Mouse (Mus musculus) spleen, embryonic (tissue): Measurements from ENCODE around the gene Dio3.

Experiments used
- CTCF ChIA-PET: fragments of 350-600 bp; sonication (Branson Sonifier 250); formaldehyde crosslinking; loops from one replicate; lab custom pipeline; 2022; lab: Charles Lee

Dio3 gene

DNA sequence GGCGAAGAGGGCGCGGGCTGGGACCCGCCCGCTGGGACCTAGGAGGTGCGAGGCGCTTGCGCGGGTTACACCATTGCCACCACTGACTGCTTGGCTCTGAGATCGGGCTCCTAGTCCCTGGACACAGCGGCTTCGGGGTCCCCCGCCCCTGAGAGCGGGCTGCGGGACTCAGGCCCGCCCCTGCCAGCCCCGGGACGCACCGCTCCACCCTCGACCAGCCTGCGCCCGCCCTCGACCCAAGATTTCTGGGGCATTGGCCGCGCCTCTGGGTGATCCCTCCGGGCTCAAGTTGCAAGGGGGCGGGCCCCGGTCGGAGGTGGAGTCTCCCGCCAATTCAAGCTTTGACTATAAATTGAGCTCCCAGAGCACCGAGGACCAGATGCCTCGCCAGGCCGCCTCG is at the start of gene Dio3:
Dio3 (plus strand) TSS at position 216 of the 400 bp plus-strand sequence.
- CTCF ChIA-PET, result no interaction called here

DNA sequence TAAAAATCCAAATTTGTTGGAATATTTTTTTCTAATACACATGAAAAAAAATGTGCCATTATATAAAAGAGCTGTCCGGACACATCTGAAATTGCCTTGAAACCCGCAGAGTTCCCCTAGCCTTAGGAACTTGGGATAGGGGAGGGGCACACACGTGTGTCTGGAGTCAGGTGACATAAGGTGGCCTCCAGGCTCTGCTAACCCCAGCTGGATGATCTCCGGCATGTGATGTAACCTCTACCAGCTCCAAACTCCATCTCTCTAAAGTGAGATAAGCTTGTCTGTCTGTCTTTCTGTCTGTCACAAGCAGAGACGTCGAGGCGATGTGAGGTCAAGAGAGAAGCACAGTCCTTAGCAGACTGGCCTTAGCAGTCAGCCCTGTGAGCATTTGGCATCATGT is 48.6 kb upstream of the Dio3 start:
- CTCF ChIA-PET, result no interaction called here

DNA sequence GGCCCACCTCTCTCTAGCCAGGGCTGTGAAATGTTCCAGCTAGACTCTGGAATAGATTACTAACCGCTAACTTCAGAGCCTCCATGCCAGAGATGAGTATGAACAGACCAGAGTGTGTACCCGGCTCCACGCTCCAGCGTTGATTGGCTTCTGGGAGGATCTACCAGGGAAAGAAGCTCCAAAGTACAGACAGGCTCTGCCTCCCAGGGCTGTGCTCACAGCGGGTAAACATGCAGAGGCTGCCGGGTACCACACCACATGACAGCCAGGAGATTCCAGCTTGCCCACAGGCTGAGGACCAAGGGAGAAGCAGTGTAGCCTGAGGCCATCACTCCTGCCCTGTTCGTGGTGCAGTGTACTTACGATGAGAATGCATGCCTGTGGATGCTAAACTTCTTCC is 48.1 kb upstream of the Dio3 start:
- CTCF ChIA-PET, result no interaction called here

DNA sequence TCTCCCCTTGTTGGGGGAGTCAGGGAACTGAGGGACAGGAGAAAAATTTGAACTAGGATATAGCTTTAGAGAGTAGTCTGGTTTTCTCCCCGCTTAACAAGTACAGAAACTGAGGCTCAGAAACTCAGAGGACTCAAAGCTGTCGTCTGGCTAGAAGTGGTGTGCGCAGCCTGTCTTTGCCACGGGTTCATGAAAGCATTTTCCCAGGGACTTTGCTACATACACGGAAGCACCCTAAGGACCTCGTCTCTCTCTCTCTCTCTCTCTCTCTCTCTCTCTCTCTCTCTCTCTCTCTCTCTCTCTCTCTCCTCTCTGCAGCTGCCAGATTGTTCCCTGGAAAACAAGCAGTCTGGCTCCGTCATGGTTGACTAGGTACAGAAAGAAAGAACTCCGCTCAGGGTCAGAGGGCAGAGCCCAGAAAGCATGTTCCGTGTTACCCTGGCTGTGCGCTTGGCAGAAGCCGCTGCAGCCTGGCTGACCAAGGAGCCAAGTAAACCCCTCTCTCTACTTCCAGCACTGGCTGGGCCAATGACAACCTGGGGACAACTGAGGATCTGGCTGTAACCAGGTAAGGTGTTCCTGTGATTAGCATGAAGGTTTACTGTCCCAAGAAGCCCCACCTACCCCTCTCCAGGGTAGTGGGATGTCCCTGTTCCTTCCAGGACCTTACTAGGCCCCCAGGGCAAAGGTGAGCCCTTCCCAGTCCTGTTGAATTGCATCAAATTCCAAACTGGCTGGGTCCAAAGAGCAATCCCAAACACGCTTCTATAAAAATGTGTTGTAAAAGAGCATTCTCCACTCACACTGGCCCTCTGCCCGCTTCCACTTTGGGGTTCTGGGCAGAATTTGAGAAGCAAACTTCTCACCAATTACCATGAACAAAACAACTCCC is 46.9 kb upstream of the Dio3 start:
- CTCF ChIA-PET, result no interaction called here

DNA sequence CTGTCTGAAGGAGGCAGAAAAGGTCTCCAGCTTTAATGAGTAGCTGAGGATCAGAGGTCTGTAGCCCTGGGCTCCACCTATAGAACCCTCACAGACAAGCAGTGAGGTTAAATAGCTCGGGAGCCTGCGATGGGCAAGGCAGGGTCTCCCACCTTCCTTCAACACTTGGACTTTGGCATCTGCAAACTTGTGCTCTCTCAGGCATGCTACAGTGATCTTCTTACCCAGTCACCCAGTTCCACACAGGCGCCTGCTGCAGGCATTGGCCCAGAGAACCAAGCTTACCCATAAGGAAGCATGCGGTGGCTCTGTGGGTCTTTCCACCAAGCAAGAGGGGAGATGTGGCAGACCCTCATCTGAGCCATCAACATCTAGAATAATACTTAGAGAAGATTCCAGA is 43.0 kb upstream of the Dio3 start:
- CTCF ChIA-PET, result no interaction called here

DNA sequence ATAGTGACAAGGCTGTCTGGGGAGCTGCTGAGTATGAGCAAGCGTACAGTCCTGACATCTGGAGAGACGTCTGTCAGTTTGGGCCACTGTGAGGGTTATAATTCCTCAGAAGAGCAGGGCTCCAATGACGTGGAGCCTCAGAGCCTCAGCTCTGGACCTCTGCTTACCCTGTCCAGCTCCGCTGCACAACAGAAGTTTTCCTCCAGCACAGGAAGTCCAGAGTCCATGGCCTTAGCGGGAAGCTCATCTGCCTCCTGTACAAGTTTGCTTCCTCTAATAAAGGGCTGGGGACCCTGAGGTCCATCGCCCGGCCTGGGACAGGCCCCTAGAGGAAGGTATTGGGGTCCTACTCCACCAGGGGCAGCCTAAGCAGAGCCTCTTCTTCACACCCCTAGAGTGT is 41.8 kb upstream of the Dio3 start:
- CTCF ChIA-PET, result no interaction called here

DNA sequence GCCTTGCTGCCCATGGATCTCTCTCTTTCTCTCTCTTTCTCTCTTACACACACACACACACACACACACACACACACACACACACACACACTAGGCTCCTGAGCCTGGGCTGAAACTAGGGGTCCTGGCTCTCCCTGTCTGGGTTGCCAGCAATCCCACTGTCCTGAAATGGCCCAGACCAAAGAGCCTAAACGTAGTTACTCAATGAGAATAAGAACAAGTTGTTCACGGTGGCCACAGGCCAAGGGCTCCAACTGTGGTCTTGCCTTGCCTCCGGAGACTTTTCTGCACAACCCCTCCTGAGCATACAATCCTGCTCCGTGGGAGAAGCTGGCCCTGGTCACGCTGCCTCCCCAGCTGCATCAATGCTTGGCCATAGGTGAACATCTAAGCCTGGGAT is 39.5 kb upstream of the Dio3 start:
- CTCF ChIA-PET, result no interaction called here

DNA sequence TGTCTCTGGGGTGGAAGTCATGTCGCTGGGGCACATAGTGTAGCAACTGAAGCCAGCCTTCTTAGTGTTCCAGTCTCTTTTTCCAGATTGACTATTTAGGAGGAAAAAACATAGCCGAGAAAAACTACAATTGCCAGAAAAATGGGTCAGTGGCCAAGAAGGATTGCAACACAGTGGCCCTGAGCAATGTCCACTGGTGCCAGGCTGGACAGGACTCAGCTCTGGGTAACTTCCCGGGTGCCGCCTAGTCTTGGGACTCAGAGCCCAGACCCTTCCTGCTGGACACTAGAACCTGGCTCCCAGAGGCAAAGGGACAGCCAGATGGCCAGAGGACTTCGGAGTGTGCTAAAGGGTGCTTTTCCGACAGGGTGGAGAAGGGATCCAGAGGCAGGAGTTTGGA is 34.3 kb upstream of the Dio3 start:
- CTCF ChIA-PET, result no interaction called here

DNA sequence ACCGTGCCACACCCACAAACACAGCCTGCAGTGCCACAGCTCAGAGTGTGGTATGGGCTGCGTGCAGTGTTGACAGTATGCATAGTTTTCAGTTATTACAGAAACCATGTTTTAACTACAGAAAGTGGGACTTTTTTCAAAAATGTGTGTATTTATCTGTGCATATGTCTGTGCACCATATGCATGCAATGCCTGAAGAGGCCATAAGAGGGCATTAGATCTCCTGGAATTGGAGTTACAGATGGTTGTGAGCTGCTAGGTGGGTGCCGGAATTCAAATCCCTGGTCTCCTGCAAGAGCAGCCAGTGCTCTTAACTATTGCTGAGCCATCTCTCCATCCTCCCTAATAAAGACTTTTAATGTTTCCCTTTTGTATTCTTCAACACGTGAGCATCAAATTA is 33.4 kb upstream of the Dio3 start:
- CTCF ChIA-PET, result no interaction called here

DNA sequence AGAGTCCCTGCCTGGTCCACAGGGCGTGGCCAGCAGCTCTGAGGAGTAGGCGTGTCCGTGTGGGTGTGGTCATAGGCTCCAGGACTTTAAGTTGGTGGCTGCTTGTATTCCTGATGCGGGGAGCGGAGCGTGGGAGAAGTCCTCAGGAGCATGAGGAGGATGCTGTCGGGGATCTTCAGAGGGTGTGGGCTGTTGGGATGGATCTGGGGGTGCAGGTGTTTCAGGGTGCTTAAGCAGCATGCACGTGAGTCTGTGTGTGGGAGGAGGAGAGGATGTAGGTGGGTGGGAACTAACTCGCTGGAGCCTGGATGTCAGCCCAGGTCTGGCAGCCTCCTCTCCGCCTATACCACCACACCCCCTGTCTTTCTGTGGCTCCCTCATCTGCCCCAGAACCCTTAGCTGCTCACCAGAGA is 26.7 kb upstream of the Dio3 start:
- CTCF ChIA-PET, result no interaction called here

DNA sequence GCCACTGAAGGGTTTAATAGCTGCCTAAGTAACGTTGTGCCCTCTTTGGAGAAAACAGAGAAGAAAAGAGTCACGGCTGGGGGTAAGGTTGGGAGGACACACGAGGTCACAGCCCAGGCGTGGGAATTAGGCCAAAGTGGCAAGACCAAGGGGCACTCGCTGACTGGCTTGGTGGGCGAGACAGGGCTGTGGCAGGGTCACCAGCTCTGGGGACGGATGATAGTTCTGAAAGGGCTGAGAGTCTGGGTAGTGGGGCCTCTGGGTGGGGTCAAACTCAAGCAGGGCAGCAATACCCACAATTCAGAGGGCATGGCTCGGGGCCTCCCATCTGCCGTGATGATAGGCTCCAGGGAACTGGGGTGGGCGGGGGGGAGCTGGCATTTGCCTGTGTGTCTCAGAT is 23.1 kb upstream of the Dio3 start:
- CTCF ChIA-PET, result no interaction called here

DNA sequence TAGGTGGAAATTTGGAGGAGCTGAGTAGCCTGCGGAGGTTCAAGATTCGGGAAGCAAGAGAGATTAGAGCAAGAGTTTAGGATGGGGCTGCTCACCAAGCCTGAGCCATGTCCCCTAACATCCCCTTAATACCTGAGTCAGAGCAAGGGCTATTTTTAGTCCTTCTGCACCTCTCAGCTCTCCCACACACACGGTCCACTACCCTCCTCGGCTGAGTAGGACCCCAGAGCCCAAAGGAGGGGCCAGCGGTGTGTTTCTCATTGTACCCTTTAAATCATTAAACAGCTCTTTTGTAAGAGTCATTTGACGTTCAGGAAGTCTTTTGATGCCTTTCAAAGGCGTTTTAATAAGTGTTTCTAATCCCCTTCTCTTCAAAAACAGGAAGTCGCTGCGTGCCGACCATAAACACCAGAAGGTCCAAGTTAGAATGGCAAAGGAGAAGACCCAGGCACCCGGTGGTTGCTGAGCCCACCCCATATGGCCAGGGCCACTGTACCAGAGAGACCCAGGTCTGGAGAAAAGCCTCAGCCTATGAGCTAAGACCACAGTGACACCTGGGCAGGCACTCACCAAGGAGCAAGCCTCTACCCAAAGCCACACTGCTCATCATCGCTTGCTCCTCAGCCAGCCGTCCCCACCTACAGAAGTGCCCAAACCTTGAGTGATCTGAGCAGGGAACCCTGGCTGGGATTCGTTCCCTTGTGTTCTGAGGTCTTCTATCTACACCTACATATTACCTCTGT is 22.2 kb upstream of the Dio3 start:
- CTCF ChIA-PET, result no interaction called here

DNA sequence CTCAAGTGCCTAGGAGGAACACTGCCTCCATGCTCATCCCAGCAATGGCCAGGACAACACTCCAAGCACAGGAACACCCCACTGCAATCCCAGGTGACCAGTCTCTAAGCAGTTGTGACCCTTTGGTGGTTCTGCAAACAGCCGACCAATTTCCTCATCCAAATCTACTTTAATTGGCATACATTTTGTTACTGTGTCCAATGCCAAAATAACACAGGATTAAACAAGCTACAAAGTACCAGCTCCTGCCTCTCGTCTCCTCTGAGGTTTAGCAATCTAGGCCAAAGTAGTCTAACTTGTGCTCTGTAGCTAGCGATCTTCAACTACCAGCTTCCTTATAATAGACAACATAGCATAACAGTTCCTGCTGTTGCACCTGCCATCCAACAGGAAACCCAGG is 10.6 kb upstream of the Dio3 start:
- CTCF ChIA-PET, result no interaction called here

DNA sequence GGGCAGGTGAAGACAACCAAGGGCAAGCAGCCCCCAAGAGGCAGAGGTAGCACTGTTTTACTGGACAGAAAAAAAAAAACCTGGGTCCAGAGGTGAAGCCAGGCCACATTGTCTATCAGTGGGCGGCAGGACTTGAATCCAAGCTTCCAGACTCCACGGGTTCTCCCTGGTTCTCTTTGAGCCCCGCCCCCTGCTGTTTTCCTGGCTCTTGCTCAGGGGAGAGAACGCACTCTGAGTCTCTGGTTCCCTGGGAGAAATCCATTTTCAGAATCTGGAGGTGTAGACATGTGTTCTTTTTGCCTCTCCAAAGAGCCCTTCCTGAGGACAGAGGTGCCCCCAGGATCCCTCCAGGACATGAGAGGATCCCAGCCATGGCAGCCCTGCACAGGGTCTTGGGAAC is 9.2 kb upstream of the Dio3 start:
- CTCF ChIA-PET, result no interaction called here

DNA sequence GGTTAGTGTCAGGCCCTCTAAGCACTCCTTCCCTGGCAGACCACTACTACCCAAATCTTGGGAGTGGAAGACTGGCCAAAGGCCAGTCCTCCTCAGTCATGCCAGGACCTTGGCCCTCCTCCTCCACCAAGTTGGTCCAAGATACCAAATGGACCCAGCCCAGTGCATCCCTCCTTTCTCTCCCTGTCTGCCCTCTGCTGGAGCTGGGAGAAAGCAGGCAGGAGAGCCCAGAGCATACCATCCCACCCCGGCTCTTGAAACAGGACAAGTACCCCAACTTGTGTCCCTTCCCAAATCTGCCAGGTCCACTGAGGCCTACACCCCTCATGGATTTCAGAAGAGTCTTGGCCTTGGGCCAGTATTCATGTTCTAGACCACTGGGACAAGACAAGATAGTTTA is 2.8 kb upstream of the Dio3 start:
- CTCF ChIA-PET, result no interaction called here

DNA sequence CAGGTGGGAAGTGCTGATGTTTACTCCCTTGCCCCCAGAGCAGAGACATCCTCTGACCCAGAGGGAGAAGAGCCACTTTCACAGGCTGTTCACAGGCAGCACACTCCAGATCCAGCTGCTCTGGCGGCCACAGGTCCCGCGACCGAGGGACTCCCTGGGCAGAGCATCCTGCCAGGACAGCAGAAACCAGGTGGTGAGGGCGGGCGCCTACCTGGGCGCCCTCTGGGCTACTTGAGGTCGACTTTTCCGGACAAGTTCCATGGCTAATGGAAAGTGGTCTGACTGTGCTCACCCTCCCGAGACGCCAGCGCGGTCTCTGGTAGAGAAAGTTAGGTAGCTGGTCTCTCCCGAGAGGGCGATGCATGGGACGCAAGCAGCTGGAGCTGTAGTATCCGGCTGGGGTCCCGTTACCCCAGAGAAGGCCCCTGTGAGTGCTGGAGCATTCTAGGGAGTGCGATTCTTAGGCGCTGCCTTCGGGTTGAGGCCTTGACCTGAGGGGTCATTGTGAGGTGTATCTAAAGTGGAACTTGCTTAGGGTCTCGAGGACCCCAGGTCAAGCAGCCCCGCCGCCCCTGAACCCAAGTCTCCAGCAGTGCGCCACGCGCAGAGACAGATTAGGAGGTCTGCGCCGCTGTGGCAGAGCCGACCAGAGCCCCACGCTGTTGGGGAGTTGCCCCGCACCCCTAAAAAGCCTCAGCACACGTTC is 1.5 kb upstream of the Dio3 start:
- CTCF ChIA-PET, result no interaction called here

DNA sequence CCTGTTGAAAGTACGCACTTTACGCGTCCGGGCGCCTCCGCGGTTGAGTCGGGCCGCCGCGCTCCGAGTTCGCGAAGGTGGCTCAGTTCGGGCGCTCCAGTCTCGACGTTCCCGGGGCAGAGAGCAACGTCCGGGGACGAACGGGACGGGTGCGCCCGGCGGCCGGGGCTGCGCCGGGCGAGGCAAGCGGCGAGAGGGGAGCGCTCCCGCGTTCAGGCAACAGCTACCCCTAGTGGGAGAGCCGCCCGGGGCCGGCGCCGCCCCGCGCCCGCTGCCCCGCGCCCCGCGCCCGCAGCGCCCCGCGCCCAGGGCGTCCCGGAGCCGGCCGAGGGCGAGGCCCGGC is 932 bp upstream of the Dio3 start:
- CTCF ChIA-PET, result no interaction called here

DNA sequence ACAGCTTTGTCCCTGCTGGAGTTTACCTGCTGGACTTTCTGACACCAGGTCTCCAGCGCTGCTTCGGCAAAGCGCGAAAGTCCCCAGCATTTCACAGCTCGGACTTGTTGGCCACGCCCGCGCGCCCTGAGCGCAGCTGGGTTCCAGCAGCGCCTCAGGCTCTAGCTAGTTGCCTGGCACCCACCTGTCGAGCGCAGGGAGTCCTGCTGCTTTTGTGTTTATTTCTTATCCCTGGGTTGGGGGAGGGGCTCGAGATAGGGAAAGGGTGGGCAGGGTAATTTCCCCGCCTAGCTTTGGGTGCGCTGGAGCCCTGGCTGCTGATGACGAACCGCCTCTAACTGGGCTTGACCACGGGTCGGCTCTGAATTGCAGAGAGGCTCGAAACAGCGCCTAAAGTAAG is 1.5 kb downstream of the Dio3 start:
- CTCF ChIA-PET, result no interaction called here

DNA sequence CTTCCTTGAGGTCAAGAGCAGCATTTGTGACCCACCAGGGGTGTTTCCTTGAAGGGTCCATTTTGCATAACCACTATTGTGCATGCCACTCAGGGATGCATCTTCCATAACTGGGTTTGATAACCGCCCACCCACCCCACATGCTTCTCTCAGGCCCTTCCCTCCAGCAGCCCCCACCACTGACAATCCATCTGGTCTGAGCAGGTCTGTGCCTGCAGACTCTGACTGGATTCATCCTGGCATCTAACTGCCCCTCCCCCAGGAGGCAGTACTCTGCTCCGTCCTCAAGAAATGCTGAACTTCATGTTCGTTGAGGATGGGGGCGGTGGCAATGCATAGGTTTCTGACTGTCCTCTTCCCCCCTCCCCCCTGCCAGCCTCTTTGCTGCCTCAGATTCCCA is 4.9 kb downstream of the Dio3 start:
- CTCF ChIA-PET, result no interaction called here

DNA sequence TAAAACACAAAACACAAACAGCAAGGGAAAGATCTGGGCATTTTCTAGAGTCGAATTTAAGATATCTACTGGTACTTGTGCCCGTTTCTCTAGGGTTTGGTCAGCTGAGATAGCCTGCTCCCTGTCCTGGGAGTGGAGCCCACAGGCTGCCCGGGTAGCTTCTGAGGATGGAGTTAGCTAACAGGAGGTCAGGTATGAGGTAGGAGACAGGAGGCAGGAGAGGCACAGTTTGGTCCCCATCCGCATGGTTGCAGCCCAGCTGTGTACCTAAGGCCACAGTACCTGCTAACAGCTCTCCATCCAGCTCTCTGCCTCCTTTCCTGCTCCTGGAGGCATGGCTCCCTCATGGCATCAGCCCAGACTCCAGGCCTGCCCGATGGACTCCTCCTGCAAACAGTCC is 13.9 kb downstream of the Dio3 start:
- CTCF ChIA-PET, result no interaction called here

DNA sequence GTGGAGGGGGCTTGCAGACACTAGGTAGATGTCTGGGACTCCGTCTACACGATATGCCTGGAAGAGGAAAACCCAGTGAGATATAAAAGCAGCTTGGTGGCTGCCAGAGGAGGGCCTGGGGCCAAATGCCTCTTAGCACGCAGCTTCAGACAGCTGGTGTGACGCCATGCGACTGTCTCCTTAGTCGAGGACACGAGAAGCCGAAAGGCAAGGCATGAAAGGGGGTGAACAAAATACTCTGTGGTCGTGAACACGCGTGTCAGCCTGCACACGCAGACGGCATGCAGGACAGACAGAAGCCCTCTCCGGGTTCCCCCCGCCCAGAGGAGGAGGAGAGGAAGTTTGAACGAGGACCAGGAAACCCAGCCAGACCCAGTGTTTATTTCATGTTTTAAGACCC is 16.0 kb downstream of the Dio3 start:
- CTCF ChIA-PET, result no interaction called here

DNA sequence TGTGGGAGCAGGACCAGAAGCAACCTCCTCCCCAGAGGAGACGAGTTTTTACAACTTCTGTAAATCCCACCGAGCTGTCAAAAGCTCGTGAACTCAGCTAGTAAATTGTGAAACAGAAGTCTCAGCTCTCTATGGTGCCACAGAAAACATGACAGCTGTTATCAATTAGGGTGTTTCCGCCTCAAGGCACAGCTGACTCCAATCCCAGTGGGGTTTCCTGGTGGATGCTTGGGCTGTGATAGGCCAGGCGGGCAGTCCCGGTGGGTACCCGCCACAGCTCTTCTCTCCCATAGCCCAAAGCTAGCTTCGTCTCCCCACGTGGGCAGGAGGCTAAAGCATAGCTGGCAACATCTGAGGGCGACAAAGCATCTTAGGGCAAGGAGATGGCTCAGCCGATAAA is 19.8 kb downstream of the Dio3 start:
- CTCF ChIA-PET, result interaction anchor here (0.7 kb wide), 1 partner anchor 425 kb away, joined by 8 read pairs; no protein-coding TSS in a partner anchor

DNA sequence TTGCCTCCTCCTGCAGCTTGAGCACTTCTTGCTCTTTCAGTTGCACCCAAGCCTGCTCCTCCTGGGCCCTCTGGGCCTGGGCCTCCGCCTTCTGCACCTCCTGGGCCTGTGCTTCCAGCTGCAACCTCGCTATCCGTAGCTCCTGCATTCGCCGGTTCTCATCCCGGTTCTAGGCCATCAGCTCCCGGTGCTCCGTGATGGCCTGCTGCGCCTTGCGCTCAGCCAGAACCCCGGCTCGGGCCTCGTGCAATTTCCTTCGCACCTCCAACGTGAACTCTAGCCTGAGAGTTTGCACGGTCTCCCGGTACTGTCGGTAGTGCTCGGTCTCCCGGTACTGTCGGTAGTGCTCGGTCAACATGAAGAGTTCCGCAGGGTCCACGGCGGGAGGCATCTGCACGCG is 40.8 kb downstream of the Dio3 start:
- CTCF ChIA-PET, result no interaction called here
